Mouse (Mus musculus) E14TG2a.4 (cell line): ENCODE data around the gene Abca17.

Source experiments
- CTCF ChIP-seq: conservative IDR thresholded peaks from 2 replicates; pipeline ENCODE4 v1.5.1; 2014; ENCODE audit warnings: low read length
- NANOG ChIP-seq: IDR thresholded peaks from 2 replicates; pipeline ENCODE4 v1.6.1; 2014; ENCODE audit warnings: borderline replicate concordance, low read length, mixed read lengths
- POU5F1 ChIP-seq: IDR thresholded peaks from 2 replicates; pipeline ENCODE4 v1.6.1; 2014; ENCODE audit warnings: low read length, borderline replicate concordance

GRCm38 (mm10) chr17:24362527-24362926, 11.7 kb upstream of the Abca17 start:
- TF ChIP-seq CTCF (no peak), POU5F1 (no peak), NANOG (no peak)
